Mouse (Mus musculus) B cell, adult (primary cell): ENCODE results near the gene Slc5a1. TPM values are rescaled to one million over a fixed set of nuclear protein-coding genes. Genes with fewer than 3 reads are reported as not detected.

Experiments
- total RNA-seq: library from RNA; stranded (reverse); gene quantifications from 4 replicates; pipeline ENCODE4 v1.2.4, GENCODE M21; 2023; ENCODE audit not compliant: inconsistent age

Slc5a1 gene
- total RNA-seq = not detected in 4 replicates

DNA sequence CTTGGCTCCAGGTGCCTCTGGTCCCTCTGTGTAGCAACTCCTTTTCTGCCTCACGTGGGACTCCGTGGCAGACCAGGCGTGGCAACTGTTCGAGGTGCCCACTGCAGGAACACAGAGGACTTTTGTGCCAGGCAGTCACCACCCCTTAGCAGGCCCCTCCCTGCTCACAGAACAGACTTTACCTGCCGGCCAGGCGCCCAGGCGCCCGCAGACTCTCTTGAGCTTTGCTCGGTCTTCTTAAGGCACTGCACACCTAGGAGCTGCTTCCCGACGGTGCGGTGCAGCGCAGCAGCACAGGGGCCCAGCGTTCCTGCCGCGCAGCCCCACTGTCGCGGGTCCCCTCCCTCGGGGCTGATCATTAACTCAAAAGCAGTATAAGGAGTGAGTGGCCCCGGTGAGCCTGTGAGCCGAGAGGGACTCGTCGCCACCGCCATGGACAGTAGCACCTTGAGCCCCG is at the start of gene Slc5a1:
Gene Slc5a1 (plus strand): TSS at position 195 of the 457 bp plus-strand sequence.

Other genes with a start within 250 kb of the Slc5a1 start
- gene Prr14l, start 250.0 kb upstream of the Slc5a1 start, total RNA-seq = 57.6 to 65.2 TPM (median 60.0 TPM) in 4 replicates
- gene Depdc5, start 240.5 kb upstream of the Slc5a1 start, total RNA-seq = 64.1 to 81.2 TPM (median 75.3 TPM) in 4 replicates
- 113 to 129 TPM (median 121 TPM) in 4 replicates for gene Ywhah, start 85.4 kb upstream of the Slc5a1 start, total RNA-seq
- gene Spon2, start 114.2 kb downstream of the Slc5a1 start, total RNA-seq = 0.84 to 1.6 TPM (median 1.1 TPM) in 4 replicates
- gene Ctbp1, start 170.8 kb downstream of the Slc5a1 start, total RNA-seq = 209 to 270 TPM (median 243 TPM) in 4 replicates
- 94.0 to 100.0 TPM (median 95.4 TPM) in 4 replicates for gene Maea, start 231.3 kb downstream of the Slc5a1 start, total RNA-seq